Mouse (Mus musculus): ENCODE results near the gene Ptk6.

DNA sequence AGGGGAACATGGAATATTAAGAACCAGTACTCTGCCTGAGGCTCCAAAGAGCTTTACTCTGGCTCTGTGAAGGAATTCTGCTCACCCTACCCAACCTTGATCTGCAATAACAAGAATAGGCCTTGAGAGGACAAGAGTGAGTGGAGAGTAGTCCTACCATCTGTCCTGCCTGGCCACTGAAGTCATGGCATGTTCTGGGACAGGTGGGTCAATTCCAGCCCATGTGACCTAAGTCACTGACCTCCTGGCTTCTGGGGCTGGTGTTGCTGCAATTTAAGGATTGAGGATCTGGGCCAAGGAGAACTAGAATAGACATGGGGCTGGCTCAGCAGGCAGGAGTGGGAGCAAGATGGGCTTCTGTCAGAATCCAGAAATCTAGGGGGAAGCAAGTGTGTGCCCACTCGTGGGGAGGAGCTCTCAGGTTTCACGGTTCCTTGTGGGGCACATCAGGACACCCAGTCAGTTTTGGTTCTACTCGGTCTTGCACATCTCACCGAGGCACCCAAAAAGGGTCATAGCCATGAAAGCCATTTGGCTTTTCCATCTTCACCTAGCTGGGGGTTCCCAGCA, 55.5 kb downstream of the Ptk6 start:
- TF ChIP-seq POLR2A (IDR thresholded peaks at IDR 0.05; ENCODE audit: low read depth, low read length): no peak
- TF ChIP-seq CTCF (IDR thresholded peaks at IDR 0.05; ENCODE audit: extremely low read depth, insufficient read depth, insufficient read length, insufficient replicate concordance): no peak

Measured in spleen, adult 2 months (tissue).